Mouse (Mus musculus): ENCODE measurements around the gene Ocln. TPM values are rescaled to one million over a fixed set of nuclear protein-coding genes. Genes with fewer than 3 reads are reported as not detected.
"Not testable (repeated sequence)": the region's sequence is repeated elsewhere in the genome, so short reads cannot be mapped to it uniquely, and the experiment has no call there.

Gene Ocln
- polyA plus RNA-seq, 1 experiment from 2014 or later = 14.6 TPM

DNA sequence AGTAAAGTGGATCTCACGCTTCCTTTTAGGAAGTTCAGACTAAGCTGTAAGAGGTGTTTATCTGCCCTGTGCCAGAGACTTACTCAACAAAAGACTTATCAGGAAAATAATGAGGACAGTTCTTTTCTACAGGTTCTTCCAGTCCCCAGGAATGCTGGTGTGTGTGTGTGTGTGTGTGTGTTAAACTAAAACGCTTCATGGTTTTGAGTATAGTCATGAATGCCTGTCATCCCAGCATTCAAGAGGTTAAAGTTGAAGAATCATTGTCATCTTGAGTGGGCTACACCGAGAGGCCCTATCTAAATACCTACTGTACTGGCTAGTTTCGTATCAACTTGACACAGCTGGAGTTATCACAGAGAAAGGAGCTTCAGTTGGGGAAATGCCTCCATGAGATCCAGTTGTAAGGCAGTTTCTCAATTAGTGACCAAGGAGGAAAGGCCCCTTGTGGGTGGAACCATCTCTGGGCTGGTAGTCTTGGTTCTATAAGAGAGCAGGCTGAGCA is 40.6 kb downstream of the Ocln start:
- DNase-seq (no peak), ATAC-seq (peak; percentile 48)
- no peaks in the 10 kb centered on the region for H3K27me3 ChIP-seq (ENCODE audit: insufficient read depth, low read length)
- H3K9me3 ChIP-seq (ENCODE audit: low read length) = no peaks in the 10 kb centered on the region
- no peaks in the 10 kb centered on the region for H3K36me3 ChIP-seq (replicated peaks; ENCODE audit: insufficient read depth, low read length)
- TF ChIP-seq CTCF (IDR thresholded peaks at IDR 0.05; ENCODE audit: low read depth) (no peak), EP300 (IDR thresholded peaks at IDR 0.05; ENCODE audit: low read depth) (0 out of 2 replicates have a peak, but pooled peaks have one; percentile 10)
- no peak overlapping the region for H3K4me3 ChIP-seq (ENCODE audit: low read depth, low read length)
- no peak overlapping the region for H3K9ac ChIP-seq (replicated peaks)
- H3K4me1 ChIP-seq (ENCODE audit: insufficient read depth) = no peaks in the 10 kb centered on the region; the same call in 1 of the 2 replicates
- no peak overlapping the region for H3K27ac ChIP-seq (ENCODE audit: low read depth)
- WGBS (ENCODE audit: insufficient replicate concordance) = 57% methylated on average over 4 of the region's 4 CpGs
- H3K4me2 ChIP-seq (ENCODE audit: low read depth, low read length) = no peak overlapping the region

DNA sequence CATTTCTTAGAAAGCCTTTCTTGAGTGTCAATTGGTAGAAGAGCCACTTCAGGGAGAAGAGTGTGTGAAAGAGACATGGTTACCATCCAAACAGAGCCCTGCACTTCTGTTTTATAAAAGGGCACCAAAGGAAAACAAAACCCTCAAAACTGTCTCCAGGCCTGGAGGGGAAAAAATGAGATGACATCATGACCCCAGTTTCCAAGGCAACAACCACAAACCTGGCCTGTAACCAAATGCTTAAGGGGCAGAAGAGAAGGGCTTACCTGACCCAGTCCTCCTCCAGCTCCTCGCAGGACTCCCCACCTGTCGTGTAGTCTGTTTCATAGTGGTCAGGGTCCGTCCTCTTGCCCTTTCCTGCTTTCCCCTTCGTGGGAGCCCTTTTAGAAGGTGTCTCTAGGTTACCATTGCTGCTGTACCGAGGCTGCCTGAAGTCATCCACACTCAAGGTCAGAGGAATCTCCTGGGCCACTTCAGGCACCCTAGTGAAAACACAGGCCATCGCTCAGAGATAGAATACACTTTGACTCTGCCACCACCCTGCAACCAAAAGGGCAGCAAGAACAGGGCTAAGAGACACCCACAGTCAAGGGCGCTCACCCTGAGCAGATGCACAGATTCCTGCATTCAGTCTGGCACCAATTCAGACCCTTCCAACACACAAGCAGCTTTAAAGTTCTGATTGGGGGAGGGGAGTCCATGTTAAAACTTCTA is 41.2 kb downstream of the Ocln start:
- 66% methylated on average over 7 of the region's 7 CpGs for WGBS (ENCODE audit: insufficient replicate concordance)
- H3K4me1 ChIP-seq (ENCODE audit: insufficient read depth) = no peaks in the 10 kb centered on the region; the same call in 1 of the 2 replicates
- H3K9ac ChIP-seq (replicated peaks) = no peak overlapping the region
- H3K4me3 ChIP-seq (ENCODE audit: low read depth, low read length) = no peak overlapping the region
- DNase-seq = no peak
- H3K36me3 ChIP-seq (replicated peaks; ENCODE audit: insufficient read depth, low read length) = no peaks in the 10 kb centered on the region
- H3K9me3 ChIP-seq (ENCODE audit: low read length) = no peaks in the 10 kb centered on the region
- no peak overlapping the region for H3K27ac ChIP-seq (ENCODE audit: low read depth)
- no peaks in the 10 kb centered on the region for H3K27me3 ChIP-seq (ENCODE audit: insufficient read depth, low read length)
- ATAC-seq = peak; percentile 17; the same call in 1 of the 2 replicates
- no peak for TF ChIP-seq CTCF (IDR thresholded peaks at IDR 0.05; ENCODE audit: low read depth)
- no peak for TF ChIP-seq EP300 (IDR thresholded peaks at IDR 0.05; ENCODE audit: low read depth)
- no peak overlapping the region for H3K4me2 ChIP-seq (ENCODE audit: low read depth, low read length)

DNA sequence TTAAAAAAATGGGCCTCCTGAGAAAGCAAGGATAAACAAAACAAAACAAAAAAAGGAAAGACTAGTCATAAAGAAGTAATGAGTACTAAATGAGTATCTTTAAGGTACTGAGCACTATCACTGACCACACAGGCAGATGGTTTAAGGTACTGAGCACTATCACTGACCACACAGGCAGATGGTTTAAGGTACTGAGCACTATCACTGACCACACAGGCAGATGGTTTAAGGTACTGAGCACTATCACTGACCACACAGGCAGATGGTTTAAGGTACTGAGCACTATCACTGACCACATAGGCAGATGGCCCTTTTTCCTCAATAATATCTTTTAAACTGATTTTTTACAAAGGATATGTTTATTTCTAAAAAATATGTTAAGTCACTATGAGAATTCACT is 52.9 kb downstream of the Ocln start:
- H3K4me1 ChIP-seq (ENCODE audit: insufficient read depth); ATAC-seq; H3K4me3 ChIP-seq (ENCODE audit: low read depth, low read length); H3K9me3 ChIP-seq (ENCODE audit: low read length); H3K36me3 ChIP-seq (replicated peaks; ENCODE audit: insufficient read depth, low read length); H3K27me3 ChIP-seq (ENCODE audit: insufficient read depth, low read length); DNase-seq; H3K27ac ChIP-seq (ENCODE audit: low read depth); H3K4me2 ChIP-seq (ENCODE audit: low read depth, low read length); H3K9ac ChIP-seq (replicated peaks): not testable (repeated sequence)

DNA sequence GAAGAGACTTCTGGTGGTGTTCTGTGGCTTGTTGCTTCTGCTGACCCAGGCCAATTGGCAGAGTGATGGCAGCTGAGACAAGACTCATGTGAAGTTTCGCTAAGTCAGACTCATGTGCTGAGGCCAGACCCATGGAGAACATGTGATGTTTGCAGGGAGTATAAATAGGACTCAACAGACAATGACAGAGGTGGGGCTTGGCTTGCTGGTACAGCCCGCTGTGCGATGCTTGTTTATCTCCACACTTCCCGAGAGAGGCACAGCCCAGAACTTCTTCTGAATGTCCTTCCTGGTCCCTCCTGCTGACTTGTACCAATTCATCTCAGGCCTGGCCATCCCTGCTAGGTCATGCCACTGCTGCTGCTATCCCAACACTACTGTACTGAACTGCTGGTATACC is 57.2 kb downstream of the Ocln start:
- ATAC-seq = no peak

DNA sequence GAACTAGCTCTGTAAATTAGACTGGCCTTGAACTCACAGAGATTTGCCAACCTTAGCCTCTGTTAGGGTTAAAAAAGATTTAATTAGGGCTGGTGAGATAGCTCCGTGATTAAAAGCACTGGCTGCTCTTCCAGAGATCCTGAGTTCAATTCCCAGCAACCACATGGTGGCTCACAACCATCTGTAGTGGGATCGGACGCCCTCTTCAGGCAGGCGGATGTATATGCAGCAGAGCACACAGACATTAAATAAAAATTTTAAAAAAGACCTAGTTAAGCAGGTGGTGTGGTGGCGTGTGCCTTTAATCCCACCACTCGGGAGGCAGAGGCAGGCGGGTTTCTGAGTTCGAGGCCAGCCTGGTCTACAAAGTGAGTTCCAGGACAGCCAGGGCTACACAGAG is 58.1 kb downstream of the Ocln start:
- H3K4me2 ChIP-seq (ENCODE audit: low read depth, low read length); H3K36me3 ChIP-seq (replicated peaks; ENCODE audit: insufficient read depth, low read length); H3K9ac ChIP-seq (replicated peaks); ATAC-seq; H3K27ac ChIP-seq (ENCODE audit: low read depth); H3K9me3 ChIP-seq (ENCODE audit: low read length); H3K27me3 ChIP-seq (ENCODE audit: insufficient read depth, low read length); H3K4me3 ChIP-seq (ENCODE audit: low read depth, low read length): not testable (repeated sequence)
- TF ChIP-seq CTCF (IDR thresholded peaks at IDR 0.05; ENCODE audit: low read depth) = peak; percentile 25; the same call in 1 of the 2 replicates
- WGBS (ENCODE audit: insufficient replicate concordance) = 72% methylated on average over 8 of the region's 8 CpGs
- peaks cover 20% of the 10 kb centered on the region for H3K4me1 ChIP-seq (ENCODE audit: insufficient read depth)
- DNase-seq = peak; percentile 21

More for the DNA sequence above, 57.2 kb downstream of the Ocln start:
- Histone ChIP-seq H3K9me3 (ENCODE audit: low read length) (no peaks in the 10 kb centered on the region), H3K4me3 (ENCODE audit: low read depth, low read length) (no peak overlapping the region), H3K27me3 (ENCODE audit: insufficient read depth, low read length) (no peaks in the 10 kb centered on the region), H3K4me1 (ENCODE audit: insufficient read depth) (peaks cover 20% of the 10 kb centered on the region), H3K36me3 (replicated peaks; ENCODE audit: insufficient read depth, low read length) (no peaks in the 10 kb centered on the region), H3K27ac (ENCODE audit: low read depth) (no peak overlapping the region), H3K9ac (replicated peaks) (no peak overlapping the region), H3K4me2 (ENCODE audit: low read depth, low read length) (no peak overlapping the region)
- WGBS (ENCODE audit: insufficient replicate concordance) = 67% methylated on average over 4 of the region's 4 CpGs
- no peak for DNase-seq
- TF ChIP-seq EP300 (IDR thresholded peaks at IDR 0.05; ENCODE audit: low read depth) = no peak
- no peak for TF ChIP-seq CTCF (IDR thresholded peaks at IDR 0.05; ENCODE audit: low read depth)

DNA sequence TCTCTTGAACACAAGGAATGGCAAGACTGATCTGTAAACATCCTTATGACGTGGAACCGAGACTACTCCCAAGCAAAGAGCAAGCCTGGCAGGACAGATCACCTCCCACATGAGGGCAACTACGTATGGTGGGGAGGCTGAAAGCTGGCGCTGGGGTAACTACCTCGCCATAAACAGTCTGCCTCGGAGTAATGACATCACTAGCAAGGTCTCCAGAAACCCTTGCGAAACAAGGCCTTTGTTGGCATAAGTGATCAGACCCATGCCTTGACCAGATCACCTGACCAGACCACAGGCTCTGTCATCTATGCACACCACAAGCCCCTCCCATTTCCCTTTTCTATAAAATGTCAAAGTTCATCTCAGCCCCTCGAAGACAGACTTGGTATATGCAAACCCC is 59.2 kb downstream of the Ocln start:
- Histone ChIP-seq H3K9ac (replicated peaks) (no peak overlapping the region), H3K4me3 (ENCODE audit: low read depth, low read length) (no peak overlapping the region), H3K27me3 (ENCODE audit: insufficient read depth, low read length) (no peaks in the 10 kb centered on the region), H3K4me1 (ENCODE audit: insufficient read depth) (peaks cover 20% of the 10 kb centered on the region), H3K9me3 (ENCODE audit: low read length) (no peaks in the 10 kb centered on the region), H3K36me3 (replicated peaks; ENCODE audit: insufficient read depth, low read length) (peaks cover under 1% of the 10 kb centered on the region; the same call in 1 of the 2 replicates), H3K27ac (ENCODE audit: low read depth) (peak overlapping the region; percentile 44; the same call in 1 of the 2 replicates), H3K4me2 (ENCODE audit: low read depth, low read length) (0 out of 2 replicates have a peak overlapping the region, but pooled peaks have one; percentile 82)
- WGBS (ENCODE audit: insufficient replicate concordance) = 46% methylated on average over 8 of the region's 8 CpGs
- peak; percentile 30 for DNase-seq
- peak; percentile 62 for ATAC-seq
- no peak for TF ChIP-seq EP300 (IDR thresholded peaks at IDR 0.05; ENCODE audit: low read depth)

All from liver, postnatal 0 days (tissue).